Mouse (Mus musculus) limb, embryonic 14.5 days (tissue): ENCODE measurements around the gene Gm20518. TPM values are rescaled to one million over a fixed set of nuclear protein-coding genes. Genes with fewer than 3 reads are reported as not detected.

Source experiments
- ATAC-seq: fragments of 200-750 bp; cut with Nextera tagmentation; 2 replicates; pipeline ENCODE4 v1.8.0; 2017; ENCODE audit warnings: low read depth, moderate number of reproducible peaks, moderate TSS enrichment; ENCODE audit not compliant: low FRiP score
- DNase-seq: peaks from one replicate; pipeline ENCODE4 v3.0.0-alpha.2; 2015; ENCODE audit warnings: low spot score
- H3K27ac ChIP-seq: fragments of 300-500 bp; sonication (generic); replicated peaks from 2 replicates; pipeline ENCODE4 v1.5.1; 2014; ENCODE audit warnings: low read depth, mild to moderate bottlenecking, low read length, moderate library complexity, mixed read lengths
- H3K27me3 ChIP-seq: fragments of 300-500 bp; sonication (generic); 2 replicates; pipeline ENCODE4 v1.6.1; 2014; ENCODE audit warnings: low read length, mixed read lengths; ENCODE audit not compliant: control insufficient read depth, insufficient read depth
- H3K36me3 ChIP-seq: fragments of 300-500 bp; sonication (generic); 2 replicates; pipeline ENCODE4 v1.6.1; 2014; ENCODE audit warnings: mild to moderate bottlenecking, low read length, moderate library complexity, mixed read lengths; ENCODE audit not compliant: control insufficient read depth, insufficient read depth
- H3K4me1 ChIP-seq: fragments of 300-500 bp; sonication (generic); 2 replicates; pipeline ENCODE4 v1.6.1; 2014; ENCODE audit warnings: antibody characterized with exemption, low read length, mixed read lengths; ENCODE audit not compliant: control insufficient read depth, insufficient read depth
- H3K4me2 ChIP-seq: fragments of 300-500 bp; sonication (generic); replicated peaks from 2 replicates; pipeline ENCODE4 v1.6.1; 2014; ENCODE audit warnings: low read depth, mild to moderate bottlenecking, low read length, moderate library complexity; ENCODE audit not compliant: severe bottlenecking
- H3K4me3 ChIP-seq: fragments of 300-500 bp; sonication (generic); replicated peaks from 2 replicates; pipeline ENCODE4 v1.5.1; 2014; ENCODE audit warnings: low read length
- H3K9ac ChIP-seq: fragments of 300-500 bp; sonication (generic); 2 replicates; pipeline ENCODE4 v1.6.1; 2014; ENCODE audit warnings: mild to moderate bottlenecking, low read depth, low read length, moderate library complexity; ENCODE audit not compliant: severe bottlenecking
- H3K9me3 ChIP-seq: fragments of 300-500 bp; sonication (generic); 2 replicates; pipeline ENCODE4 v1.6.1; 2016; ENCODE audit warnings: low read length; ENCODE audit not compliant: control insufficient read depth
- POLR2A ChIP-seq: fragments of 200-500 bp; IDR thresholded peaks from 2 replicates; pipeline ENCODE4 v1.8.0; 2012; ENCODE audit warnings: inconsistent platforms, mild to moderate bottlenecking, moderate library complexity, borderline replicate concordance; ENCODE audit not compliant: insufficient read depth, insufficient read length; ENCODE audit errors: extremely low read depth
- WGBS: fragments of 180-500 bp; shearing (Covaris S2); extraction: QIAGEN DNeasy Blood & Tissue Kit; methylation state at CpG from one replicate; pipeline ENCODE4 v1.1.7; 2014; 5-methylcytosine and 5-hydroxymethylcytosine counted together
- polyA plus RNA-seq, 2 experiments: library from polyadenylated mRNA; depleted of rRNA in 1 of 2; stranded (reverse) in 1 of 2; unstranded in 1 of 2; fragments of >200 nt; fragmentation: Nextera tagmentation in 1 of 2; extraction: Ambion mirVana in 1 of 2; gene quantifications; 2 replicates each; pipeline versions ENCODE4 v1.2.1 to v1.2.3; 2012 to 2014

Gm20518 gene
- polyA plus RNA-seq, 2 experiments, result 0.22 to 2.1 TPM

GRCm38 (mm10) chr16:17920586-17920985 is 29.1 kb upstream of the Gm20518 start:
- H3K4me3 ChIP-seq, result no peak overlapping the region
- H3K27ac ChIP-seq, result no peak overlapping the region
- TF ChIP-seq POLR2A, result no peak
- no peaks in the 10 kb centered on the region for H3K9me3 ChIP-seq
- H3K27me3 ChIP-seq, result peaks cover 30% of the 10 kb centered on the region
- 12% methylated on average over 20 of the region's 20 CpGs for WGBS
- DNase-seq (no peak), ATAC-seq (no peak)
- peak overlapping the region; percentile 83 for H3K9ac ChIP-seq
- peaks cover 7% of the 10 kb centered on the region for H3K4me1 ChIP-seq
- H3K36me3 ChIP-seq, result 0 out of 2 replicates have a peak, but pooled peaks cover 5% of the 10 kb centered on the region
- H3K4me2 ChIP-seq, result peak overlapping the region; percentile 73; the same call in 1 of the 2 replicates

- Histone ChIP-seq H3K4me2 (peak within 1 kb of the TSS; percentile 65), H3K27ac (no peak within 1 kb of the TSS), H3K27me3 (peaks cover 55% of the 10 kb centered on the region), H3K9me3 (no peaks in the 10 kb centered on the region), H3K4me1 (peaks cover 7% of the 10 kb centered on the region), H3K4me3 (peak within 1 kb of the TSS; percentile 41), H3K36me3 (no peaks in the 10 kb centered on the region), H3K9ac (peak within 1 kb of the TSS; percentile 44)
- no peak for DNase-seq
- no peak for TF ChIP-seq POLR2A
- ATAC-seq, result no peak
- under 1% methylated on average over 93 of the region's 106 CpGs for WGBS
Observed at GRCm38 (mm10) chr16:17914307-17915249, 23.1 kb upstream of the Gm20518 start, which contains the start of gene Gsc2. Gene Gsc2, minus strand, starts transcription at chr16:17915059.

- H3K27ac ChIP-seq, result no peak within 1 kb of the TSS
- TF ChIP-seq POLR2A, result peak; percentile 80; the same call in 1 of the 2 replicates
- H3K4me2 ChIP-seq, result peak within 1 kb of the TSS; percentile 91
- WGBS, result under 1% methylated on average over 35 of the region's 35 CpGs
- peaks cover 7% of the 10 kb centered on the region for H3K4me1 ChIP-seq
- H3K36me3 ChIP-seq, result peaks cover 33% of the 10 kb centered on the region
- H3K27me3 ChIP-seq, result peaks cover 46% of the 10 kb centered on the region
- H3K9me3 ChIP-seq, result no peaks in the 10 kb centered on the region
- DNase-seq (peak; percentile 99), ATAC-seq (peak; percentile 99)
- H3K4me3 ChIP-seq, result peak within 1 kb of the TSS; percentile 57
- peak within 1 kb of the TSS; percentile 66 for H3K9ac ChIP-seq
Observed at GRCm38 (mm10) chr16:17911052-17911595, 19.7 kb upstream of the Gm20518 start, which contains the start of gene Ess2. Gene Ess2, minus strand, starts transcription at chr16:17911348.

GRCm38 (mm10) chr16:17898462-17898861 is 7.0 kb upstream of the Gm20518 start, which contains the start of the genes Dgcr2 and Tssk2:
Gene Dgcr2, minus strand, starts transcription at chr16:17898562.
Gene Tssk2, plus strand, starts transcription at chr16:17898637.
- no peak within 1 kb of the TSS for H3K9ac ChIP-seq
- no peaks in the 10 kb centered on the region for H3K4me1 ChIP-seq
- H3K36me3 ChIP-seq, result peaks cover 50% of the 10 kb centered on the region
- no peak within 1 kb of the TSS for H3K4me3 ChIP-seq
- H3K27ac ChIP-seq, result no peak within 1 kb of the TSS
- H3K9me3 ChIP-seq, result no peaks in the 10 kb centered on the region
- H3K4me2 ChIP-seq, result no peak within 1 kb of the TSS
- no peak for TF ChIP-seq POLR2A
- no peak for ATAC-seq
- 91% methylated on average over 14 of the region's 14 CpGs for WGBS
- no peaks in the 10 kb centered on the region for H3K27me3 ChIP-seq
- no peak for DNase-seq

GRCm38 (mm10) chr16:17896091-17896490 is 4.6 kb upstream of the Gm20518 start:
- no peak for ATAC-seq
- no peak overlapping the region for H3K4me2 ChIP-seq
- H3K36me3 ChIP-seq, result peaks cover 27% of the 10 kb centered on the region

More at GRCm38 (mm10) chr16:17896091-17896490, 4.6 kb upstream of the Gm20518 start:
- no peak overlapping the region for H3K27ac ChIP-seq
- no peak for TF ChIP-seq POLR2A
- no peak overlapping the region for H3K4me3 ChIP-seq
- H3K9ac ChIP-seq, result no peak overlapping the region
- DNase-seq, result no peak
- H3K27me3 ChIP-seq, result no peaks in the 10 kb centered on the region
- H3K4me1 ChIP-seq, result 0 out of 2 replicates have a peak, but pooled peaks cover 4% of the 10 kb centered on the region
- H3K9me3 ChIP-seq, result no peaks in the 10 kb centered on the region
